Mouse (Mus musculus) kidney, adult 11 months (tissue): Measurements from ENCODE around the gene Cdca7l.
"Not testable (repeated sequence)": the region's sequence is repeated elsewhere in the genome, so short reads cannot be mapped to it uniquely, and the experiment has no call there.

Experiments used
- DNase-seq: peaks from one replicate; pipeline ENCODE4 v3.0.0; 2022

Cdca7l gene

GRCm38 (mm10) chr12:117867708-117868564 is 63.8 kb downstream of the Cdca7l start:
- no peak for DNase-seq

DNA sequence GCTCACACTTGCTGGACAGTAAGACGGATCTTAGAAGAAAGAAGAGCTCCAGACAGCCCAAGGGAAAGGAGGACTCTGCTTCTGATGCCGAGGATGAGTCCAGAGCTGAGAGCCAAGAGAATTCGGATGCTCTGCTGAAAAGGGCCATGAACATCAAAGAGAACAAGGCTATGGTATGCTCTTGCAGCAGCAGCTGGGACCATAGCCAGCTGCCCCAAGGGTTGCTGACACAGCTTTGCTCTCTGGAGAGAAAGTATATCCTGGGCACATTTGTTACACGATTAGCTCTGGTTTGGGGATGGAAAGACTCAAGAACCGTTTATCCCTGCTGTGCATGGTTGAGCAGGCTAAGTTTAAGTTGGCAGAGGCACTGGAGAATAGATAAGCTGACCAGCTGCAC is 68.2 kb downstream of the Cdca7l start:
- DNase-seq, result no peak

- no peak for DNase-seq
Measured at GRCm38 (mm10) chr12:117878341-117878740, 74.3 kb downstream of the Cdca7l start.

GRCm38 (mm10) chr12:117884627-117885026 is 80.5 kb downstream of the Cdca7l start:
- peak; percentile 21 for DNase-seq

DNA sequence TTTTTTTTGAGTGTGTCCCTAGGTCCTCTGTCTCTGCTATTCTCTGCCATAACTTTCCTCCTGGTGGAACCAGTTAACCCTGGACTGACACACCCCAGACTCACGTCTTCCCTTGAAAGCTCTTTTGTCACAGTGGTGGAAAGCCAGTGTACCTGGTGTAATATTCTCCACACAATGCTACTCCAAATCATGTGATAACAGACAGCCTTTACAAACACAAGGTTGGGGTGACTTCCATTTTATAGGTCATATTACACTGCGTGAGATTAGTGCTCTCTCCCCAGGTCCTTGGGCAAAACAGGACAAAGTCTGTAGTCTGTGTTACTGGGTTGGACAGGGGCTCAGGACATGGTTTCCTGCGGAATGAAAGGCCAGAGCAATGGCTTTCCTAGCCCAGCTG is 83.3 kb downstream of the Cdca7l start:
- no peak for DNase-seq

GRCm38 (mm10) chr12:117900798-117901197 is 96.7 kb downstream of the Cdca7l start:
- not testable (repeated sequence) for DNase-seq

GRCm38 (mm10) chr12:117901352-117901751 is 97.3 kb downstream of the Cdca7l start:
- not testable (repeated sequence) for DNase-seq

GRCm38 (mm10) chr12:117903671-117904070 is 99.6 kb downstream of the Cdca7l start:
- no peak for DNase-seq

DNA sequence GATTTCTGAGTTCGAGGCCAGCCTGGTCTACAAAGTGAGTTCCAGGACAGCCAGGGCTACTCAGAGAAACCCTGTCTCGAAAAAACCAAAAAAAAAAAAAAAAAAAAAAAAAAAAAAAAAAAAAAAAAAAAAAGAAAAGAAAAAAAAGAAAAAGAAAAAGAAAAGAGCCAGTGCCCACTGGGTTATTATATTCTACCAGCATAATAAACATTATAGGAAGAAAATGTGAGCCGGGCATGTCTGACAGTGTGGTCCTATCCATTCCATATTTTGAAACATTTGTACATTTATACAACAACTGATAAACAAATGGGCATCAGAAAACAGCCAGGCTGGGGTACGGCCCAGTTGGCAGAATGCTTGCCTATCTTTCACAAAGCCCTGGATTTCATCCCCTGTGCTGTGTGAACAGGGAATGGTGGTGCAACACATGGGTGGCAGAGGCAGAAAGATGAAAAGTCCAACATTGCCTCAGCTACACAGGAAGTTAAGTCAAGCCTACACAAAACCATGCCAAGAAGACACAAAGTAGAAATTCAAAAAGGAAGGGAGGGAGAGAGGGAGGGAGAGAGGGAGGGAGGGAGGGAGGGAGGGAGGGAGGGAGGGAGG is 101.2 kb downstream of the Cdca7l start:
- DNase-seq, result not testable (repeated sequence)

DNA sequence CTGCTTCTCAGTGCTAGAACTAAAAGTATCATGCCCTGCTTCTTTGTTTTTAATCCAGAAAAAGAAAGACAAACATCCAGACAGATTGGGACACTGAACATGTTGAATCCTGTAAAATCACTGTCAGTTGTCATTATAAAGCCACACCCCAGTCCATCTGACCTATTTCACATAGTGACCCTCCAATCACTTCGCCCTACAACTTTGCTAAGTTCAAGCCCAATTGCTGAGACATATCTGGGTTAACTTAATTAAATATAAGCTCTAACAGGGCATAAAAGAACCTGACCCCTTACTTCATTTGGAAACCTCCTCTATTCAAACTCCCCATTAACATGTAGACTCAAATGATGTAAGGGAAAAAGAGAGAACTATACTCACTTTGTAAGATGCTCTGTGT is 107.3 kb downstream of the Cdca7l start:
- no peak for DNase-seq

- peak; percentile 45 for DNase-seq
Measured at GRCm38 (mm10) chr12:117914613-117915245, 110.6 kb downstream of the Cdca7l start.

DNA sequence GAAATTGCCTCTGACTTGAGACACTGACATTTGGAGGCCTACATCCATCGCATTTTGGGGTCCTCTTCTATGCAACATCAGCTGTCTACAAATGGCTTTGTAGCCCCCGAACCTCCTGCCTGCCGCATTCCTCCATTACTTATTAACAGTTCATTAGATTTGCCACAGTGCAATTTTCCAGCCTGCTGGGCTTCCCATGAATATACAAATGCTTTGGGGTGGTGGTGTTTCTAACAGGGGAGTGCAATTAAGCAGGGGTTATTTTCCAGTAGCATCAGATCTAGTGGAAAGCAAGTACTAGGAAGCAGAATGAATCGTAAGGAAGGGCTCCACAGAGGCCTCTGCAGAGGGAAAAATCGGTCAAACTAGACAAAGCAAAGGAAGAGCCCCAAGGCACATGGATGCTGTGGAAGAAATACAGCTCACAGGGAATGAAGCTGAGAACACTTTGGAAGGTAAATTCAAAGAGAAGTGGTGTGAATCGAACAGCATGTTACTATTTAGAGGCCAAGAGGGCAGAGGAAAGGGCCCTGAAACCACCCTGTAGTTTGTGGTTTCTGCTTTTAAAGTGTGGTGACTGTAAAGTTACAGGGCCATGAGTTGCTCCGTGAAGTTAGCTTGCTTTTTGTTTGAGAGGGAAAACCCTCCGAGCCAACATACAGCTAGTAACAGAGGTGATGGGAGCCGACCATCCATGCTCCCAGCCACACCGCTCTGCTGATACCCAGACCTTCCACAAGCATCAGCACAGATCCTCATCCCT is 111.9 kb downstream of the Cdca7l start:
- DNase-seq, result peak; percentile 49
